Mouse (Mus musculus): ENCODE results near the gene Gda. TPM values are rescaled to one million over a fixed set of nuclear protein-coding genes. Genes with fewer than 3 reads are reported as not detected.

Gene Gda
- polyA plus RNA-seq, 1 experiment from 2014 or later = 0.13 TPM

GRCm38 (mm10) chr19:21493807-21494521, 20.7 kb upstream of the Gda start:
- Histone ChIP-seq H3K4me3 (ENCODE audit: low read depth, low read length) (no peak overlapping the region), H3K36me3 (replicated peaks; ENCODE audit: control insufficient read depth, insufficient read depth, low read depth, low read length) (no peaks in the 10 kb centered on the region), H3K9ac (replicated peaks; ENCODE audit: low read length) (no peak overlapping the region), H3K27me3 (ENCODE audit: control insufficient read depth, insufficient read depth, low read length) (no peaks in the 10 kb centered on the region), H3K27ac (replicated peaks; ENCODE audit: low read depth, low read length) (no peak overlapping the region), H3K9me3 (replicated peaks; ENCODE audit: control insufficient read depth, low read length) (no peaks in the 10 kb centered on the region), H3K4me1 (ENCODE audit: control insufficient read depth, insufficient read depth, low read length) (no peaks in the 10 kb centered on the region), H3K4me2 (ENCODE audit: low read depth, low read length) (no peak overlapping the region)
- no peak for DNase-seq (ENCODE audit: low spot score)
- ATAC-seq (replicated peaks; ENCODE audit: insufficient number of reproducible peaks, low FRiP score, low TSS enrichment, low read depth) = no peak
- 84% methylated on average over 10 of the region's 10 CpGs for WGBS

- H3K9me3 ChIP-seq (replicated peaks; ENCODE audit: control insufficient read depth, low read length) = no peaks in the 10 kb centered on the region
- H3K4me2 ChIP-seq (ENCODE audit: low read depth, low read length) = no peak overlapping the region
- H3K9ac ChIP-seq (replicated peaks; ENCODE audit: low read length) = no peak overlapping the region
- no peak overlapping the region for H3K4me3 ChIP-seq (ENCODE audit: low read depth, low read length)
- no peak overlapping the region for H3K27ac ChIP-seq (replicated peaks; ENCODE audit: low read depth, low read length)
- ATAC-seq (replicated peaks; ENCODE audit: insufficient number of reproducible peaks, low FRiP score, low TSS enrichment, low read depth) (no peak), DNase-seq (ENCODE audit: low spot score) (no peak)
- no peaks in the 10 kb centered on the region for H3K4me1 ChIP-seq (ENCODE audit: control insufficient read depth, insufficient read depth, low read length)
- H3K36me3 ChIP-seq (replicated peaks; ENCODE audit: control insufficient read depth, insufficient read depth, low read depth, low read length) = no peaks in the 10 kb centered on the region
- H3K27me3 ChIP-seq (ENCODE audit: control insufficient read depth, insufficient read depth, low read length) = no peaks in the 10 kb centered on the region
Observed at GRCm38 (mm10) chr19:21491391-21491790, 18.1 kb upstream of the Gda start.

- 80% methylated on average over 5 of the region's 5 CpGs for WGBS
- H3K27ac ChIP-seq (replicated peaks; ENCODE audit: low read depth, low read length) = no peak overlapping the region
- no peaks in the 10 kb centered on the region for H3K4me1 ChIP-seq (ENCODE audit: control insufficient read depth, insufficient read depth, low read length)
Observed at GRCm38 (mm10) chr19:21487124-21487944, 14.1 kb upstream of the Gda start.

GRCm38 (mm10) chr19:21482096-21482495, 8.9 kb upstream of the Gda start:
- H3K4me2 ChIP-seq (ENCODE audit: low read depth, low read length) = no peak overlapping the region
- no peaks in the 10 kb centered on the region for H3K27me3 ChIP-seq (ENCODE audit: control insufficient read depth, insufficient read depth, low read length)
- H3K4me3 ChIP-seq (ENCODE audit: low read depth, low read length) = no peak overlapping the region
- no peaks in the 10 kb centered on the region for H3K4me1 ChIP-seq (ENCODE audit: control insufficient read depth, insufficient read depth, low read length)
- ATAC-seq (replicated peaks; ENCODE audit: insufficient number of reproducible peaks, low FRiP score, low TSS enrichment, low read depth) (no peak), DNase-seq (ENCODE audit: low spot score) (no peak)
- H3K9me3 ChIP-seq (replicated peaks; ENCODE audit: control insufficient read depth, low read length) = no peaks in the 10 kb centered on the region
- no peak overlapping the region for H3K9ac ChIP-seq (replicated peaks; ENCODE audit: low read length)
- no peaks in the 10 kb centered on the region for H3K36me3 ChIP-seq (replicated peaks; ENCODE audit: control insufficient read depth, insufficient read depth, low read depth, low read length)
- no peak overlapping the region for H3K27ac ChIP-seq (replicated peaks; ENCODE audit: low read depth, low read length)
- WGBS = 86% methylated on average over 2 of the region's 2 CpGs

More at GRCm38 (mm10) chr19:21487124-21487944, 14.1 kb upstream of the Gda start:
- Histone ChIP-seq H3K4me2 (ENCODE audit: low read depth, low read length) (no peak overlapping the region), H3K9me3 (replicated peaks; ENCODE audit: control insufficient read depth, low read length) (no peaks in the 10 kb centered on the region), H3K4me3 (ENCODE audit: low read depth, low read length) (no peak overlapping the region), H3K36me3 (replicated peaks; ENCODE audit: control insufficient read depth, insufficient read depth, low read depth, low read length) (no peaks in the 10 kb centered on the region), H3K9ac (replicated peaks; ENCODE audit: low read length) (no peak overlapping the region), H3K27me3 (ENCODE audit: control insufficient read depth, insufficient read depth, low read length) (no peaks in the 10 kb centered on the region)
- DNase-seq (ENCODE audit: low spot score) (no peak), ATAC-seq (replicated peaks; ENCODE audit: insufficient number of reproducible peaks, low FRiP score, low TSS enrichment, low read depth) (no peak)

- H3K27ac ChIP-seq (replicated peaks; ENCODE audit: low read depth, low read length) = no peak overlapping the region
- no peak for ATAC-seq (replicated peaks; ENCODE audit: insufficient number of reproducible peaks, low FRiP score, low TSS enrichment, low read depth)
- H3K9ac ChIP-seq (replicated peaks; ENCODE audit: low read length) = no peak overlapping the region
- DNase-seq (ENCODE audit: low spot score) = no peak
- H3K4me1 ChIP-seq (ENCODE audit: control insufficient read depth, insufficient read depth, low read length) = no peaks in the 10 kb centered on the region
- no peak overlapping the region for H3K4me3 ChIP-seq (ENCODE audit: low read depth, low read length)
- no peaks in the 10 kb centered on the region for H3K9me3 ChIP-seq (replicated peaks; ENCODE audit: control insufficient read depth, low read length)
- no peaks in the 10 kb centered on the region for H3K36me3 ChIP-seq (replicated peaks; ENCODE audit: control insufficient read depth, insufficient read depth, low read depth, low read length)
- WGBS = 85% methylated on average over 1 of the region's 1 CpGs
- no peak overlapping the region for H3K4me2 ChIP-seq (ENCODE audit: low read depth, low read length)
- no peaks in the 10 kb centered on the region for H3K27me3 ChIP-seq (ENCODE audit: control insufficient read depth, insufficient read depth, low read length)
Observed at GRCm38 (mm10) chr19:21481031-21481430, 7.8 kb upstream of the Gda start.

GRCm38 (mm10) chr19:21480053-21480419, 6.8 kb upstream of the Gda start:
- no peaks in the 10 kb centered on the region for H3K9me3 ChIP-seq (replicated peaks; ENCODE audit: control insufficient read depth, low read length)
- no peaks in the 10 kb centered on the region for H3K27me3 ChIP-seq (ENCODE audit: control insufficient read depth, insufficient read depth, low read length)
- H3K4me2 ChIP-seq (ENCODE audit: low read depth, low read length) = no peak overlapping the region
- H3K9ac ChIP-seq (replicated peaks; ENCODE audit: low read length) = no peak overlapping the region
- WGBS = 64% methylated on average over 2 of the region's 2 CpGs
- no peak overlapping the region for H3K27ac ChIP-seq (replicated peaks; ENCODE audit: low read depth, low read length)
- H3K4me3 ChIP-seq (ENCODE audit: low read depth, low read length) = no peak overlapping the region
- DNase-seq (ENCODE audit: low spot score) (no peak), ATAC-seq (replicated peaks; ENCODE audit: insufficient number of reproducible peaks, low FRiP score, low TSS enrichment, low read depth) (no peak)
- no peaks in the 10 kb centered on the region for H3K36me3 ChIP-seq (replicated peaks; ENCODE audit: control insufficient read depth, insufficient read depth, low read depth, low read length)
- no peaks in the 10 kb centered on the region for H3K4me1 ChIP-seq (ENCODE audit: control insufficient read depth, insufficient read depth, low read length)

GRCm38 (mm10) chr19:21479183-21480052, 6.2 kb upstream of the Gda start:
- H3K9me3 ChIP-seq (replicated peaks; ENCODE audit: control insufficient read depth, low read length) = no peaks in the 10 kb centered on the region
- WGBS = 77% methylated on average over 18 of the region's 18 CpGs
- H3K4me2 ChIP-seq (ENCODE audit: low read depth, low read length) = no peak overlapping the region
- H3K27me3 ChIP-seq (ENCODE audit: control insufficient read depth, insufficient read depth, low read length) = no peaks in the 10 kb centered on the region
- ATAC-seq (replicated peaks; ENCODE audit: insufficient number of reproducible peaks, low FRiP score, low TSS enrichment, low read depth) = no peak
- H3K9ac ChIP-seq (replicated peaks; ENCODE audit: low read length) = no peak overlapping the region
- no peaks in the 10 kb centered on the region for H3K4me1 ChIP-seq (ENCODE audit: control insufficient read depth, insufficient read depth, low read length)
- DNase-seq (ENCODE audit: low spot score) = no peak
- no peak overlapping the region for H3K4me3 ChIP-seq (ENCODE audit: low read depth, low read length)
- no peak overlapping the region for H3K27ac ChIP-seq (replicated peaks; ENCODE audit: low read depth, low read length)
- H3K36me3 ChIP-seq (replicated peaks; ENCODE audit: control insufficient read depth, insufficient read depth, low read depth, low read length) = no peaks in the 10 kb centered on the region
